Mouse (Mus musculus) E14TG2a.4 (cell line): ENCODE measurements around the gene Lag3.
"Not testable (repeated sequence)": the region's sequence is repeated elsewhere in the genome, so short reads cannot be mapped to it uniquely, and the experiment has no call there.

Experiments used
- CTCF ChIP-seq: conservative IDR thresholded peaks from 2 replicates; pipeline ENCODE4 v1.5.1; 2014; ENCODE audit warnings: low read length
- NANOG ChIP-seq: IDR thresholded peaks from 2 replicates; pipeline ENCODE4 v1.6.1; 2014; ENCODE audit warnings: borderline replicate concordance, low read length, mixed read lengths

DNA sequence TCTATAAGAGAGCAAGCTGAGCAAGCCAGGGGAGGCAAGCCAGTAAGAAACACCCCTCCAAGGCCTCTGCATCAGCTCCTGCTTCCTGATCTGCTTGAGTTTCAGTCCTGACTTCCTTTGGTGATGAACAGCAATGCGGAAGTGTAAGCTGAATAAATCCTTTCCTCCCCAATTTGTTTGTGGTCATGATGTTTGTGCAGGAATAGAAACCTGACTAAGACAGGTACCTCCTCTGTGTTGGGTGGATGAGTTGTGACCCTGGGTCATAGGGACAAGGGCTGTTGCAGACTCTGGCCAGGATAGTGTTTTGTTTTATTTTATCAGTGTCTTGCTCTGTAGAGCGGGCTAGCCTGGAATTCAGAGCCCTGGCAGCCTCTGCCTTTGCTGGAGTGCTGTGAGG is 17.4 kb downstream of the Lag3 start:
- not testable (repeated sequence) for TF ChIP-seq CTCF, NANOG
